Mouse (Mus musculus): ENCODE results near the gene Slc51b. TPM values are rescaled to one million over a fixed set of nuclear protein-coding genes. Genes with fewer than 3 reads are reported as not detected.

Slc51b gene
- not detected for polyA plus RNA-seq (2014; fragmentation: Illumina TruSeq; extraction: RNeasy Lipid Tissue Mini Kit (QIAGEN cat#74804); ENCODE audit: low read depth, low replicate concordance)

GRCm38 (mm10) chr9:65422760-65423501 lies at the start of gene Slc51b:
Gene Slc51b, minus strand, starts transcription at chr9:65422955.

GRCm38 (mm10) chr9:65460732-65461442 lies 38.1 kb upstream of the Slc51b start, which contains the start of gene Spg21:
Gene Spg21, plus strand, starts transcription at chr9:65460947.

GRCm38 (mm10) chr9:65435671-65436301 lies 13.0 kb upstream of the Slc51b start, which contains the start of gene Mtfmt:
Gene Mtfmt, plus strand, starts transcription at chr9:65435782.

GRCm38 (mm10) chr9:65398279-65398678 lies 24.5 kb downstream of the Slc51b start, which contains the start of gene Rasl12:
Gene Rasl12, plus strand, starts transcription at chr9:65398506.

GRCm38 (mm10) chr9:65391613-65391964 lies 31.2 kb downstream of the Slc51b start, which contains the start of gene Kbtbd13:
Gene Kbtbd13, minus strand, starts transcription at chr9:65391652.

Other genes with a start within 250 kb of the Slc51b start
- gene Parp16, start 227.6 kb downstream of the Slc51b start, polyA plus RNA-seq (2014; fragmentation: Illumina TruSeq; extraction: RNeasy Lipid Tissue Mini Kit (QIAGEN cat#74804); ENCODE audit: low read depth, low replicate concordance): 17.0 TPM
- gene Cilp, start 157.8 kb downstream of the Slc51b start, polyA plus RNA-seq (2014; fragmentation: Illumina TruSeq; extraction: RNeasy Lipid Tissue Mini Kit (QIAGEN cat#74804); ENCODE audit: low read depth, low replicate concordance): 44.2 TPM
- 40.4 TPM for gene Clpx, start 128.7 kb downstream of the Slc51b start, polyA plus RNA-seq (2014; fragmentation: Illumina TruSeq; extraction: RNeasy Lipid Tissue Mini Kit (QIAGEN cat#74804); ENCODE audit: low read depth, low replicate concordance)
- 11.8 TPM for gene Pdcd7, start 76.9 kb downstream of the Slc51b start, polyA plus RNA-seq (2014; fragmentation: Illumina TruSeq; extraction: RNeasy Lipid Tissue Mini Kit (QIAGEN cat#74804); ENCODE audit: low read depth, low replicate concordance)
- not detected for gene Ubap1l, start 61.9 kb downstream of the Slc51b start, polyA plus RNA-seq (2014; fragmentation: Illumina TruSeq; extraction: RNeasy Lipid Tissue Mini Kit (QIAGEN cat#74804); ENCODE audit: low read depth, low replicate concordance)
- gene Kbtbd13, start 31.3 kb downstream of the Slc51b start, polyA plus RNA-seq (2014; fragmentation: Illumina TruSeq; extraction: RNeasy Lipid Tissue Mini Kit (QIAGEN cat#74804); ENCODE audit: low read depth, low replicate concordance): 0.61 TPM
- 20.7 TPM for gene Rasl12, start 24.4 kb downstream of the Slc51b start, polyA plus RNA-seq (2014; fragmentation: Illumina TruSeq; extraction: RNeasy Lipid Tissue Mini Kit (QIAGEN cat#74804); ENCODE audit: low read depth, low replicate concordance)
- gene Mtfmt, start 12.8 kb upstream of the Slc51b start, polyA plus RNA-seq (2014; fragmentation: Illumina TruSeq; extraction: RNeasy Lipid Tissue Mini Kit (QIAGEN cat#74804); ENCODE audit: low read depth, low replicate concordance): 14.9 TPM
- 75.8 TPM for gene Spg21, start 38.0 kb upstream of the Slc51b start, polyA plus RNA-seq (2014; fragmentation: Illumina TruSeq; extraction: RNeasy Lipid Tissue Mini Kit (QIAGEN cat#74804); ENCODE audit: low read depth, low replicate concordance)
- not detected for gene Ankdd1a, start 97.2 kb upstream of the Slc51b start, polyA plus RNA-seq (2014; fragmentation: Illumina TruSeq; extraction: RNeasy Lipid Tissue Mini Kit (QIAGEN cat#74804); ENCODE audit: low read depth, low replicate concordance)
- 20.2 TPM for gene Plekho2, start 157.1 kb upstream of the Slc51b start, polyA plus RNA-seq (2014; fragmentation: Illumina TruSeq; extraction: RNeasy Lipid Tissue Mini Kit (QIAGEN cat#74804); ENCODE audit: low read depth, low replicate concordance)
- gene Pif1, start 164.2 kb upstream of the Slc51b start, polyA plus RNA-seq (2014; fragmentation: Illumina TruSeq; extraction: RNeasy Lipid Tissue Mini Kit (QIAGEN cat#74804); ENCODE audit: low read depth, low replicate concordance): 0.20 TPM
- gene Rbpms2, start 206.7 kb upstream of the Slc51b start, polyA plus RNA-seq (2014; fragmentation: Illumina TruSeq; extraction: RNeasy Lipid Tissue Mini Kit (QIAGEN cat#74804); ENCODE audit: low read depth, low replicate concordance): 14.7 TPM
- gene Oaz2, start 245.0 kb upstream of the Slc51b start, polyA plus RNA-seq (2014; fragmentation: Illumina TruSeq; extraction: RNeasy Lipid Tissue Mini Kit (QIAGEN cat#74804); ENCODE audit: low read depth, low replicate concordance): 107 TPM